Mouse (Mus musculus): Measurements from ENCODE around the gene Asb18. TPM values are rescaled to one million over a fixed set of nuclear protein-coding genes. Genes with fewer than 3 reads are reported as not detected.

Gene Asb18
- polyA plus RNA-seq, 1 experiment, result not detected

DNA sequence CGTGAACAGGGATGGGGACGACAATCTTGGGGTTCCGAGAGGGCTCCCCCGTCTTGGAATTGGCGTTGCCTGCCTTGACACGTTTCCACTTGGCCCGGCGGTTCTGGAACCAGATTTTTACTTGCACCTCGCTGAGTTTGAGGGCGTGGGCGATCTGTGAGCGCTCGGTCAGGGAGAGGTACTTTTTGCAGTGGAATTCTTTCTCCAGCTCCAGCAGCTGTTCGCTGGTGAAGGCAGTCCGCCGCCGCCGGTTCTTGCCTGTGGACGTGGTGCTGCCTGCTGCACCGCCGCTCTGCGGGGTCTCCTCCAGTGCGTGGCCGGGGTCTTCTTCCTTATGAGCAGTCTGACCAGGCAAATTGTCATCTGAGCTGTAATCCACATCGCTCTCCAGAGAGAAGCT, 85.8 kb downstream of the Asb18 start:
- Histone ChIP-seq H3K36me3 (ENCODE audit: control insufficient read depth, insufficient read depth, low read length) (no peaks in the 10 kb centered on the region), H3K27ac (ENCODE audit: insufficient read depth, low read depth, low read length) (no peak overlapping the region), H3K27me3 (ENCODE audit: control insufficient read depth, insufficient read depth, low read length) (peaks cover 69% of the 10 kb centered on the region), H3K4me1 (ENCODE audit: control insufficient read depth, insufficient read depth, insufficient read length, low read length) (peaks cover 10% of the 10 kb centered on the region), H3K4me3 (ENCODE audit: low read depth, low read length) (peak overlapping the region; percentile 11; the same call in 1 of the 2 replicates)
- 32% methylated on average over 25 of the region's 25 CpGs for WGBS
- no peak for TF ChIP-seq POLR2A (IDR thresholded peaks at IDR 0.05; ENCODE audit: low read depth, low read length)
- TF ChIP-seq CTCF (IDR thresholded peaks at IDR 0.05; ENCODE audit: extremely low read depth, insufficient read length, insufficient replicate concordance, low read depth, low read length), result no peak

DNA sequence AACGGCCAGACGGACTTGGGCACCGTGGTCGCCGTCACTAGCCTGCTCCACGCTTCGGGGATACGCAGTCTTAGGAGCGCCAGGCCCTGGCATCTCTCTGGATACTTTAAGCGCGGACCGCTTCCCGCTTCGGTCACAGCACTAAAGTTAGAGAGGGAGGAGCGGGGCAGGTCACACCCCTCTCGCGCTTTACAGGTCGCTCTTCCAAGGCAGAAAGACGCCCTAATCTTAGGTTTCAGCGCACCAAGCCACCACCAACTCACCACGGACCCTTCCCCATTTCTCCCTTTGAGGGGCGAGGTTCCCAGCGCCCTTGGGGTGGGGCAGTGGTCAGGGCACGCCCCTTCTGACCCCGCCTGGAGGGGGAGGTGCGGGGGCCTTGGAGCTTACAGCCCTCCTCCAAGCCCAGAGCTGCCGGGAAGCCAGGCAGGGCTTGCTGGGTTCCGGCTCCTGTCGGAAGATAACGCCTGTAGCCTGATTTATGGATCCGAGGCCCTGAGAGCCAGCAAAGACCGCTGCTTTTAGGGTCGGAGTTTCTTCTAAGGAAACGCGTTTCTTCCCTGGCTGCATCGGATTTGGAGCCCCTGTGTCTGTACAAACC, 87.3 kb downstream of the Asb18 start:
- H3K4me1 ChIP-seq (ENCODE audit: control insufficient read depth, insufficient read depth, insufficient read length, low read length), result peaks cover 10% of the 10 kb centered on the region
- WGBS, result 2% methylated on average over 36 of the region's 36 CpGs
- H3K4me3 ChIP-seq (ENCODE audit: low read depth, low read length), result peak overlapping the region; percentile 43
- H3K36me3 ChIP-seq (ENCODE audit: control insufficient read depth, insufficient read depth, low read length), result no peaks in the 10 kb centered on the region
- no peak for TF ChIP-seq POLR2A (IDR thresholded peaks at IDR 0.05; ENCODE audit: low read depth, low read length)
- no peak for TF ChIP-seq CTCF (IDR thresholded peaks at IDR 0.05; ENCODE audit: extremely low read depth, insufficient read length, insufficient replicate concordance, low read depth, low read length)
- H3K27me3 ChIP-seq (ENCODE audit: control insufficient read depth, insufficient read depth, low read length), result peaks cover 70% of the 10 kb centered on the region
- H3K27ac ChIP-seq (ENCODE audit: insufficient read depth, low read depth, low read length), result no peak overlapping the region

GRCm38 (mm10) chr1:89926583-89927060, 87.8 kb downstream of the Asb18 start:
- Histone ChIP-seq H3K4me1 (ENCODE audit: control insufficient read depth, insufficient read depth, insufficient read length, low read length) (peaks cover 10% of the 10 kb centered on the region), H3K27me3 (ENCODE audit: control insufficient read depth, insufficient read depth, low read length) (peaks cover 67% of the 10 kb centered on the region), H3K4me3 (ENCODE audit: low read depth, low read length) (peak overlapping the region; percentile 43; the same call in 1 of the 2 replicates), H3K36me3 (ENCODE audit: control insufficient read depth, insufficient read depth, low read length) (no peaks in the 10 kb centered on the region), H3K27ac (ENCODE audit: insufficient read depth, low read depth, low read length) (no peak overlapping the region)
- 21% methylated on average over 9 of the region's 9 CpGs for WGBS
- TF ChIP-seq POLR2A (IDR thresholded peaks at IDR 0.05; ENCODE audit: low read depth, low read length) (no peak), CTCF (IDR thresholded peaks at IDR 0.05; ENCODE audit: extremely low read depth, insufficient read length, insufficient replicate concordance, low read depth, low read length) (no peak)

GRCm38 (mm10) chr1:89925501-89926190, 88.8 kb downstream of the Asb18 start:
- Histone ChIP-seq H3K36me3 (ENCODE audit: control insufficient read depth, insufficient read depth, low read length) (no peaks in the 10 kb centered on the region), H3K27ac (ENCODE audit: insufficient read depth, low read depth, low read length) (no peak overlapping the region), H3K4me3 (ENCODE audit: low read depth, low read length) (no peak overlapping the region), H3K4me1 (ENCODE audit: control insufficient read depth, insufficient read depth, insufficient read length, low read length) (peaks cover 7% of the 10 kb centered on the region; the same call in 1 of the 2 replicates), H3K27me3 (ENCODE audit: control insufficient read depth, insufficient read depth, low read length) (peaks cover 65% of the 10 kb centered on the region)
- TF ChIP-seq POLR2A (IDR thresholded peaks at IDR 0.05; ENCODE audit: low read depth, low read length) (no peak), CTCF (IDR thresholded peaks at IDR 0.05; ENCODE audit: extremely low read depth, insufficient read length, insufficient replicate concordance, low read depth, low read length) (no peak)
- 63% methylated on average over 12 of the region's 12 CpGs for WGBS

DNA sequence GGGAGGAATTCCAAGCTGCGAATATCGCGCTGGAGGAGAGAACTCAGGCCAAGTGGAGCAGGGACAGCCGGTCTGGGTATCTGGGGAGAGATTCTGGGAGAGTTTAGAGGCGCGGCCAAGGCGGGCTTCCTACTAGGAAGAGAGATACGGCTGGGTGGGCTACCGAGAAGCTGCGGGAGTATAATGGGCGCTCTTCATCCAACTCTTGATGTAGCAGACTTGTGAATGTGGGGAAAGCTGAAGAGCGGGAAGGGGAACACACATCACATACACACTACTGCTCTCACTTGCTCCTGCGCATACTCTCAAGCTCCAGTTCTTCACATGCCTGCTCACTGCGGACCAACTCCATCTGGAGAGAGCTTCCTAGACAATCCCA, 90.8 kb downstream of the Asb18 start:
- no peaks in the 10 kb centered on the region for H3K36me3 ChIP-seq (ENCODE audit: control insufficient read depth, insufficient read depth, low read length)
- 10% methylated on average over 14 of the region's 14 CpGs for WGBS
- peaks cover 3% of the 10 kb centered on the region; the same call in 1 of the 2 replicates for H3K4me1 ChIP-seq (ENCODE audit: control insufficient read depth, insufficient read depth, insufficient read length, low read length)
- TF ChIP-seq POLR2A (IDR thresholded peaks at IDR 0.05; ENCODE audit: low read depth, low read length) (no peak), CTCF (IDR thresholded peaks at IDR 0.05; ENCODE audit: extremely low read depth, insufficient read length, insufficient replicate concordance, low read depth, low read length) (no peak)
- no peak overlapping the region for H3K27ac ChIP-seq (ENCODE audit: insufficient read depth, low read depth, low read length)
- peaks cover 58% of the 10 kb centered on the region for H3K27me3 ChIP-seq (ENCODE audit: control insufficient read depth, insufficient read depth, low read length)
- H3K4me3 ChIP-seq (ENCODE audit: low read depth, low read length), result no peak overlapping the region

DNA sequence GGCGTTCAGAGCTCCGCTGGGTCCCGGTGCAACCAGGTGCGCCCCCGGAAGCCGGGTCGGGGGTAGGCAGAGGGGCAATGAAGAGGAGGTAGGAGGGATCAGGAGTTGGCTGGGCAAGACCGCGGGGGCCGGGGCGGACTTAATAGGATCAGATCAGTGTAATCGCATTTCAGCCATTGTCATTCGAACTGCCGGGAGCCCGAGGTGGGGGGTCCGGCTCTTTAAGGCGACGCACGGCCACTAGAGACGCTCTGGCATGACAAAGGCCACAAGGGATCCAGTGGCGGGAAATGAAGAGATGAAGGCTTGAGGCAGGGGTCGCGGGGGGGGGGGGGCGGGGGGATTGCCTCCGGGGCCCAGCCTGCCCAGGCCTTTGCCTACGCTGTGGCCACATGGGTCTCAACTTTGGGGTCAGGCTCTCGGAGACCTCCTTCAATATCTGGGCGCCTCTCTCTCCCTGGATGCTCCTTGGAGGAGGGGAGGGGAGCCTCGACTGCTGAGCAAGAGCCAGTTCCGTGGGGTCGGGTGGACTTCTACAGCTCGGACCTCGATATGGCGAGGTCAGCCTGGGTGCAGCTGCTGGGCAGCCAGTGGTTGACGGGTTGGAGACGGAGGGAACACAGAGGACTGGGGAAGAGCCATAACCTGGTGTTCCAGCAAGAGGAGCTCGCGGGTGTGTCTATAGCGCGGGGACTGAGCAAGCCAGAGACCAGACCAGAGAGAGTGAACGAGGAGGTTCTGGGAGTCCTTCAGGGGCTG, 91.4 kb downstream of the Asb18 start:
- Histone ChIP-seq H3K27ac (ENCODE audit: insufficient read depth, low read depth, low read length) (no peak overlapping the region), H3K4me3 (ENCODE audit: low read depth, low read length) (no peak overlapping the region), H3K4me1 (ENCODE audit: control insufficient read depth, insufficient read depth, insufficient read length, low read length) (peaks cover 3% of the 10 kb centered on the region; the same call in 1 of the 2 replicates), H3K27me3 (ENCODE audit: control insufficient read depth, insufficient read depth, low read length) (peaks cover 55% of the 10 kb centered on the region), H3K36me3 (ENCODE audit: control insufficient read depth, insufficient read depth, low read length) (no peaks in the 10 kb centered on the region)
- TF ChIP-seq POLR2A (IDR thresholded peaks at IDR 0.05; ENCODE audit: low read depth, low read length) (no peak), CTCF (IDR thresholded peaks at IDR 0.05; ENCODE audit: extremely low read depth, insufficient read length, insufficient replicate concordance, low read depth, low read length) (no peak)
- 4% methylated on average over 40 of the region's 41 CpGs for WGBS

- Histone ChIP-seq H3K27ac (ENCODE audit: insufficient read depth, low read depth, low read length) (no peak overlapping the region), H3K4me1 (ENCODE audit: control insufficient read depth, insufficient read depth, insufficient read length, low read length) (peaks cover 2% of the 10 kb centered on the region; the same call in 1 of the 2 replicates), H3K27me3 (ENCODE audit: control insufficient read depth, insufficient read depth, low read length) (peaks cover 53% of the 10 kb centered on the region), H3K4me3 (ENCODE audit: low read depth, low read length) (no peak overlapping the region), H3K36me3 (ENCODE audit: control insufficient read depth, insufficient read depth, low read length) (no peaks in the 10 kb centered on the region)
- no peak for TF ChIP-seq CTCF (IDR thresholded peaks at IDR 0.05; ENCODE audit: extremely low read depth, insufficient read length, insufficient replicate concordance, low read depth, low read length)
- TF ChIP-seq POLR2A (IDR thresholded peaks at IDR 0.05; ENCODE audit: low read depth, low read length), result no peak
- WGBS, result 9% methylated on average over 7 of the region's 7 CpGs
Observed at GRCm38 (mm10) chr1:89922282-89922681, 92.2 kb downstream of the Asb18 start.
